Mouse (Mus musculus) lung, postnatal 25 days (tissue): ENCODE results near the gene Vps9d1.
"Not testable (repeated sequence)": the region's sequence is repeated elsewhere in the genome, so short reads cannot be mapped to it uniquely, and the experiment has no call there.

Experiments used
- DNase-seq: peaks from one replicate; pipeline ENCODE4 v3.0.0; 2022; ENCODE audit warnings: low spot score

Vps9d1 gene

DNA sequence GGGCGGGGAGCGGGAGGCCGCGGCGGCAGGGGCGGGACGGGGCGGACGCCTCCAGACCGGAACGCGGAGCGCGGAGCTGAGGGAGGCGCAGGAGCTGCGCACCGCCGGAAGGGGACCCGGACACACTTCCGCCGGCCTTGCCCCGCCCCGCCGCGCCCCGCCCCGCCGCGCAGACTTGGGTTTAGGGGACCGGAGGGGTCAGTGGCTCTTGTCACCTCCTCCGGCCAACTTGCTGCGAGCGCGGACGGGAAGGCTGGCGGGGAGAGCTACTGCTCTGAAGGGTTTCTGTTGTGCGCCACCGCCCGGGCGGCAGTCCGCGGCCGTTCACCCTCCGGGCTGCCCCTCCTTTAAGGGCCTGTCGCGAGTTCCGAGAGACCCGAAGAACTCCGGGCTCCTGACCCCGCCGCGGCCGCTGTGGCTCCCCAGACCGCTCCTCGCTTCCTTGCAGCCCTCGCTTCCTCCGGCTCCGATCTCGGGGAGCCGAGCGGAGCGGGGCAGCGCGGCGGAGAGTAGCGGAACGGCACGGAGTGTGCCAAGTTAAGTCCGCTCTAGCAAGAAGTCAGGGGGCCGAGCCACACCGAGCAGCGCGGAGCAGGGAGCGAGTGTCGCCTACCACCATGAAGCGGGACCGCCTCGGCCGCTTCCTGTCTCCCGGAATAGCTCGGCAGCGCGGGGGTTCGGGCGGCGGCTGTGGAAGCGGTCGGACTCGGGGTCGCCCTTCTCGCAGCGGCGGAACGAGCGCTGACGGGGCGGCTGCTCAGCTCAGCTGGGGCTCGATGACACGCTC lies at the start of gene Vps9d1, which contains the start of gene Zfp276:
Vps9d1 (minus strand) TSS at position 250 of the 787 bp plus-strand sequence.
Zfp276 (plus strand) TSS at position 97 of the 787 bp plus-strand sequence.
- peak; percentile 81 for DNase-seq

DNA sequence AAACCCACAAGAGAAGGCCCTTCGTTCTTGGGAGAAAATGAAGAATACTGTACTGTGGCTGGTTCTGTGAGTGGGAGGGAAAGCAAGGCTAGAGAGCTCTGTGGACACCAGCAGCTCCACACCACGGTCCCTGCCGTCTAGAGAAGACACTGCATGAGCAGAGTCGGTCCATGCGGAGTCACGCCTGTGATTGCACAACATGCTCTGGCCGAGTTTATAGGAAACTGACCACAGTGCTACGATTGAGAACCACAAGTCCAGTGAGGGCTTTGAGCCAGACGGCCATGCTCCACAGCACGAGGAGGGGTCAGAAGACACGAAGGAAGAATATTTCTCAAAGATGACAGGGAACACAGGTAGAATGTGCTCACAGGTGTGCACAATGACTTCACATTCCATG lies 44.2 kb upstream of the Vps9d1 start:
- DNase-seq = no peak

DNA sequence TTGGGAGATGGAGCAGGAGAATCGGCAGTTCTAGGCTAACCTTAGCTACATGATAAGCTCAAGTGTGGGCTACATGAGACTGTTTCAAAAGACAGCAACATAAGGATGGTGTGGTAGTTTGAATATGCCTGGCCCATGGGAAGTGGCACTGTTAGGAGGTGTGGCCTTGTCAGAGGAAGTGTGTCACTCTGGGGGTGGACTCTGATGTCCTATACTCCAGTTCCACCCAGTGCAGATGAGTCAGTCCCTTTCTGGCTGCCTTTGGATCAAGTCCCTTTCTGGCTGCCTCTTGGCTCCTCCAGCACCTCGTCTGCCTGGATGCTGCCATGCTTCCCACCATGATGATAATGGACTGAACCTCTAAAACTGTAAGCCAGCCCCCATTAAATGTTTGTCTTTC lies 38.6 kb upstream of the Vps9d1 start:
- no peak for DNase-seq

DNA sequence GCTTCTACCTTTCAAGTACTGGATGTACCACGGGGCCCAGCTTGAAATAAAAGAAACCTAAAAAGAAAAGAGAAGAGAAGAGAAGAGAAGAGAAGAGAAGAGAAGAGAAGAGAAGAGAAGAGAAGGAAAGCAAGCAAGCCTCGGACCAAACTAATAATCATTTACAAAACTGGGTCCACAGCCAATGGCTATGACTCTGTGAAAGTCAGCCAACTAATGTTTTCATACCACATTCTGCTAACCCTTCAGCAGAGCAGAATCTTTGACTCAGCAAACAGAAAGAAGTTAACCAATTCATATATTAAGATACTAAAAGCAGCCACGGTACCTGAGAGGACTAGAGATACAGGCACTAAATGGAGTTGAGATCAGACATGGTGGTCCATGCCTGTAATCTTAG lies 38.1 kb upstream of the Vps9d1 start:
- DNase-seq = no peak

DNA sequence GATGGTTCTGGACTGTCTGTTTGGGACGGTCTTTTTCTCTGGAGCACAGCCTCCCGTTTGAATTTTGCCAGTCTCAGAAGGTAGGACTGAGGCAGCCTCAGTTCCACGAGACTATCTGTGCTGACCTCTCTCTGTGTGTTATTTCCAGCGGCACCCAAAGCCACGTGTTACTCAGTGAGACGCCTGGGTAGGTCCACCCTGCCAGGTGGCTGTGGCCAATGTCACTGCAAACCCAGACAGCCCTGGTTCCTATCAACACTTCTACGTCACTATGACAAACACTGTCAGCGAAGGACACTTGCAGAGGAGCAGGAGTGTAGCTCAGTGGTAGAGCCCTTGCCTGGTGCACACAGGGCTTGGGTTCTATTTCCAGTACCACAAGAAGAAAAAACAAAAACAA lies 37.6 kb upstream of the Vps9d1 start:
- no peak for DNase-seq

DNA sequence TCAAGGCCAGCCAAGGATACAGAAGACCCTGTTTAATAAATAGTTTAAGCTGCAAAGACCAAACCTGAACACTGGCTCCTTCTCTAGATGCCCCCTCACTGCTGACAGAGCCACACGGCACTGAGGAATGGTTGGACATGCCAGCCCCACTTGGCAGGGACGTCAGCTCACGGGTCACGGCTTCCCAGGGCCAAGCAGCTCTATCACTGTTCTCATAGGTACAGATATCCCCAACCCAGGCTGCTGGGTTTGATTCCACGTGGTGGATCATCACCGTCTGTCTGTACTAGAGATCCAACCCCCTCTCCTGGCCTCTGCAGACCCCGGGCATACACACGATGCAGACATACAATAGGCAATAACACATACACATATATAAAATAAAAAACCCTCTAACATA lies 36.5 kb upstream of the Vps9d1 start:
- DNase-seq = no peak

DNA sequence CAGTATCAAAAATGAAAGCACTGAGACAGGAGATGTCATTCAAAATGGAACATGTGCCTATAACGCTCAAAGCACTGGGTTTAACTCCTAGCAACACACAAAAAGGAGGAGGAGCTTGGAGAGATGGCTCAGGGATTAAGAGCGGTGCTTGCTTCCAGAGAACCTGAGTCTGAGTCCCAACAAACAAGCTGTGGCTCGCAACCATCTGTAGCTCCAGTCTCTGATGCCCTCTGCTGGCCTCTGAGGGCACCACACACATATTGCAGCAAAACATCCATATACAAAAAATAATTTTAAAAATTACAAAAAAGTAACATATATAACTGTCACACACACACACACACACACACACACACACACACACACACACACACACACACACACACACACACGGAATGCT lies 36.0 kb upstream of the Vps9d1 start:
- no peak for DNase-seq

DNA sequence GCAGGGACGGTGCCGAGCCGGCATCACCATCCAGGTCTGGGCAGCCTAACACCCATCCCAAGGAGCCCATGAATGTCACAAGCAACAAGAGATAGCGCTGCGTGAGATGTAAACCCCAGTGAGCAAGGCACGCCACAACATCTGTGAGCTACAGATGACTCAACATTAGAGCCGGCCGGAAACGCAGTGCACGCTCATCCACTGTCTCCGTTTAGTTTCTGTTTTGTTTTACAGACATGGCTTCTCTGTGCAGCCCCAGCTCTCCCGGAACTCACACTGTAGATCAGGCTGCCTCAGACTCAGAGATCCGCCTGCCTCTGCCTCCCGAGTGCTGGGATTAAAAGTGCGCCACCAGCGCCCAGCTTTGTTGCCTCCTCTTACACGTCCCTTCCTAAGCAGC lies 33.2 kb upstream of the Vps9d1 start:
- DNase-seq = no peak

DNA sequence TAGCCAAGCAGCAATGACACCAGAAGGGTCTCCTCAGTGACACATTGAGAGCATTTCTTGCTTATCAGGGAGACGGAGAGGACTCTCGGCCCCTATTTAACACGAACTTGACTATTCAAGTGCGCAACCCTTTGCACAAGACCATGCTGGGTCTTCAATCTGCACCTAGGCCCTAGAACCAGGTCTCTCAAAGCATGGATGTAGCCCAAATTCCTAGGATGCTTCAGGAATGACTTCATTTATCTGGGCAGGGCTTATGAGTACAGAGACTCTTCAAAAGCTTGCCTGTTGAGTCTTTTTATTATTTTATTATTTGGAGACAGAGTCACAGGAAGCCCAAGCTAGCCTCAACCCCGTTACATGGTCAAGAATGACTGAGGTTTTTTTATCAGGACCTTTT lies 30.3 kb upstream of the Vps9d1 start:
- peak; percentile 16 for DNase-seq

DNA sequence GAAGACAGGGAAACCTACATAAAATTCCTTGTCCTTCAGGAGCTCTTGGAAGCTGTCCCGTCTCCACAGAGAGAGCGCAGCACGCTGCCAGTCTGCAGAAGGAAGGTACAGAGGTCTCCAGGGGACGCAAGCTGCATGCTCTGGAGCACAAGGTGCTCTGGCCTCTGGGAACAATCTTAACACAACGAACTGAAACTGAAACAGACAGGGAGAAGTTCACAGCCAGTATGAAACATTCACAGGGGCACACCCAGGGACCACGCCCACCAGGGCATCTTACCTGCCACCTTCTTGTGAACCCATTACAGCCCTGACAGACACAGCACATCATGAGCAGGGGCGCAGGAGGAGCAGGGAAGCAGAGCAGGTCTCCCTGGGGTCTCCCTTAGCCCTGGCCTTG lies 29.8 kb upstream of the Vps9d1 start:
- peak; percentile 18 for DNase-seq

DNA sequence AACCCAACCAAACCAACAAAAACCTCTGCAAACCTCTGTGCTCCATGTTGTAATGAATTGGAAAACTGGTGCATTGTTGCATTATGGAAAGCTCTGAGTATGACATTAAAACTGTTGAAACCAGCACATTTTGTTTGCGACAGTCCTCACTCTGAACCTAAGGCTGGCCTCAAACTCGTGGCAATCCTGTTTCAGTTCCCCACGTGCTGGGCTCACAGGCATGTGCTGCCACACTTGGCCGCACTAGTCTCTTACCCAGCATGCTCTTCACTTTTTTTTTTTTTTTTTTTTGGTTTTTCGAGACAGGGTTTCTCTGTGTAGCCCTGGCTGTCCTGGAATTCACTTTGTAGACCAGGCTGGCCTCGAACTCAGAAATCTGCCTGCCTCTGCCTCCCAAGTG lies 28.8 kb upstream of the Vps9d1 start:
- DNase-seq = not testable (repeated sequence)

DNA sequence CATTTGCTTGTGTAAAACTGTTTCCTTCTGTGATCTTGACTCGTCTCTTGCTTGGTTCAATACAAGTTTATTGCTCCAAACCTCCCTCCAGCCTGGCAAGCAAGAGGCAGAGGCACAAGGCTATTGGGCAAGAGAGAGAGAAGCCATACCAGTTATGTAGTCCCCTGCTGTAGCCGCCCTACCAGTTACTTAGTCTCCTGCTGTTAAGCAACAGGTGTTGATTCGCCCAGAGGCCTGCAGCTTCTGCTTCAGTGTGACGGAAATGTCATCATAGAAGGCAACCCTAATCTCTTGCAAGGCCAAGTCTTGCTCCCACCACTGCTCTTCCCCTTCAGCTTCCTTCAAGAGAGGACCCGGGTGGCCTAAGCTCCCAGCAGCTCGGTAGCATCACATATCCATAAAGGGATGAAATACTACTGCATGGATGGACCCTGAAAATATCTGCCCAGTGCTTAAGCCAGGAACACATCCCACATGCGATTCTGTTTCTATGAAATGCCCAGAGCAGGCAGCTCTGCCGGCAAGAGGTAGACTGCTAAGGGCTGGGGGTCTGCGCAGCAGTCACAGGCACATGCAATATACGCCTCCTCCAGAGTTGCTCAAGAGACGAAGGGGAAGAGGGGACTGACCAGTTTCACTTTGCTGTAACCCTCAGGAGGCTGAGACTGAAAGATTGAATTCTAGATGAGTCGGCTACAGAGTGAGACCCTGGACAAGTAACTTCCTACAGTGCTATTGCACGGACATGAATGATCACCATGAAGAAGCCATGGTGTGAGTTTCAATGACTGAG lies 26.4 kb upstream of the Vps9d1 start:
- DNase-seq = peak; percentile 23

DNA sequence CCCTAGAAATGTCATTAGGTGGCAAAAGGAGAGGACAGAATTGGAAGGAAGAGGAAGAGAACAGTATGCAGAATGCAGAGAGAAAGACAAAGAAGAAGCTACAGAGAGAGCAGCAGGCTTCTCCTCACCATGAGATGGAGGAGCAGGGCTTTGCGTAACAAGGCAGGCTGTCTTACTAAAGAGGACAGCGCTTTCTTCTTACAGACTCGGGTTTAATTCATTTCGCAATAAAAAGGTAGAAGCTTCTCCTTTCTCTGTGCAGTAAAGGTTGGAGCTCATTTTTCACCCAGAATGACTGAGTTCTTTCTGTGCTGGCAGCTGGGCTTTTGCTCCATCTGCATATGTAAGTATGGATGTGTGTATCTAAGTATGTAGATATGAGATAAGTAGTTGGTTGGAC lies 25.7 kb upstream of the Vps9d1 start:
- DNase-seq = no peak

DNA sequence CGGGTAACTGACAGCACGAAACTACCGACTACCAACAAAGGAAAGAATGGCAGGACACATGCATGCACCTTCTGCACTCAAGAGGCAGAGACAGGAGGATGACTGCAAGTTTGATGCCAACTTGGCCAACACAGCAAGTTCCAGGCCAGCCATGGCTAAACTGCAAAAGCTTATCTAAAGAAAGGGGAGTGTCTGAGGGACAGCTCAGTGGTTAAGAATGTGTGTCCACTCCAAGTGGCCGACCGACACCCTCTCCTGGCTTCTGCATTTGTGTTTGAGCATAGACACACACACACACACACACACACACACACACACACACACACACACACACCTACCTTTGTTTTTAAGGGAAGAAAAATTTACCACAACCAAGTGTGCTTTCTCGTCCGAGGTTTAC lies 24.3 kb upstream of the Vps9d1 start:
- DNase-seq = no peak

DNA sequence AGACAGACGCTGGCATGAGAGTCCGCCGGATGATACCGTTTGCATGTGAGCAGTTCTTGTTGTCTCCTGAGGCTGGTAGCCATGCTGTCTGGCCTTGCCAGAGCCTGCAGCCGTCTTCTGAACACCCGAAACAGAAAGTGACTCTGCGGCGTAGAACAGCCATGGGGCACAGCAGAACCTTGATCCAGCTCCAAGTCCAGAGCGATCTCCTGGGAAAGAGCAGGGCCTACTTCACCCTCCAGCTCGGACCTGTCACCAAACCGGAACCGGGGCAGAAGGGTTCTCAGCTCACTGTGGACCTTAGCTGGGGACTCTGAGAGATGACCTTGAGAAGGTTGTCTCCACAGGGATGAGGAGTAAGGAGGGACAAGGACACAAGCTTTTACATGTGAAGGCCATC lies 20.9 kb upstream of the Vps9d1 start:
- DNase-seq = no peak

DNA sequence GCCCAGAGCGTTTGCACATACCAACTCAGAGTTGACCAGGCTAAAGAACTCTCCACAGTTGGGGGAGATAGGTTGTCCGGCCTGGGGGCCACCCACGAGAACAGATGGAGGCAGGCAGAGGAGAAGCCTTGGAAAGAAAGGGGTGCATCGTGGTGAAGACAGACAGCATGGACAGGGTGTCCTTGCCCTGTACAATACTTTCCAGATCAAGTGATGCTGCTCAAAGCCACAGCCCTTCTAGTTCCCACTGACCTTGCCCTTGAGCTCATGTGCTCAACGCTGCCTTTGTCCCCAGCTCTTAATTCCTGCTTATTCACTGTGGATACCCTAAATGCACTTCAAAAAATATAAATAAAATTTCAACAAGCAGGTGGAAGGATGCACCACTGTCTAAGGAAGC lies 20.3 kb upstream of the Vps9d1 start:
- DNase-seq = no peak

DNA sequence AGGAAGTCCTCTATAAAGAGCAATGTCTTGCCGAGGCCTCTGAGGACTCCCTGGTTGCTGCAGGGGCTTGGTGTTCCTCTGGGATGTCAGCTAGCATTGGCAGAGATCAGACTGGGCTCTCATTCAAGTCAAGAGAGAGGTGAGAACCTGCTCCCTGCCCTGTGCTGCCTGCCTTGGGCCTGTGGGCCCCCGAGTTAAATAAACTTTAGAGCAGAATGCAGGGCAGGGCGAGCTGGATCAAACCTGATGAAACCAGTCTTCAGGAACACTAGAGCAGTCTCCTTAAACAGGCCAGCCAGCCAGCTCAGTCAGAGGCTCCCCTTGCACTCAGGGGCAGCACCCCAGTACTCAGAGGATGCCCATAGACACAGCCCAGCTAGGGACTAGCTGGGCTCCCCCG lies 17.8 kb upstream of the Vps9d1 start:
- DNase-seq = no peak

DNA sequence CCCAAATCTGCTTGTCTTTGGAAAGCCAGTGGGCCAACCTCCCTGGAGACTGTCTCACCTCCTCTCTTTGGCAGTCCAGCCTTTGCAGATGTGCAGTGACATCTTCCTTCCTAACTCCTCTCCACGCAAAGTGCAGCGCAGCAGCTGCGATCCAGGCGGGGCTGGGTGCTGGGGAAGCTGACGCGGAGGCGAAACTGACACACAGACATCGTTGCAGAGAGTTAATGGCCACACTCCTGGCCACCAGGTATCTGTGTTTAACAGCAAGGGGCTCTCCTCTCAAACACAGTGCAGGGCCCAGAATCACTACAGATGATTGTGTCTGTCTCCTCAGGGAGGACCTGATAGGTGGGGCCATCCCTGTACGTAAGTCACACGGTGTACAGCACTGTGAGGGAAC lies 17.0 kb upstream of the Vps9d1 start:
- no peak for DNase-seq

DNA sequence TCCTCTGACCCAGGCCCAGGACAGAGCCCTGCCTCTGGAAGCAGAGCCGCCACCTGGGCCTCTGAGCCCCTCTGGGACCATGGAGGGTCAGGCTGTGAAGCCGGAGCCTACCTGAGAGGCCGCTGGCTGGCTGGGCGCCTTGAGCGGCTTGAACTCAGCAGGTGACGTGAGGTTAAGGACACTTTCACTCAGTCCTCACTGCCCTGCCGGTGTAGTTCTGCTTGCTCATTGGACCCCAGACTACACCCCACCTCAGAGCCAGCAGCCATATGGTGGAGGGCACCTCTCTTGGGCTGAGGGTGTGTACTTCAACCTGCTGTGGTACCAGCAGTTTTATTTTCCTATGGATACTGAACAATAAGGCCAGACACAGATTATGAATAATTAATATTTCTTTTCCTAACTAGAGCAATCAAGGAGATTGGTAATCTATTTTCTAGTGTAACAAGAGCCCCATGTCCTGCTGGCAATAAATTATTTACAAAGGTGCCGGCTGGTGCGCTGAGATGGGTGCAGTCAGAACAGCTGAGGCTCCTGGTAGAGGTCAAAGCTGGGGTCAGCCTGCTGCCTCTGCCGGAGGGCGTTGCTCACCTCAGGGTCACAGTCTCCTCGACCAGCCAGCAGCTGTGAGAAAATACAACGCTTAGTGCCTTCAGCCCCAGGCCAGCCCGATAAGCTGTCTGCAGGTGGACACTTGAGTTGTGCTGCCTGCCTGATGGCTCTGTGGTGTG lies 13.9 kb upstream of the Vps9d1 start:
- no peak for DNase-seq

DNA sequence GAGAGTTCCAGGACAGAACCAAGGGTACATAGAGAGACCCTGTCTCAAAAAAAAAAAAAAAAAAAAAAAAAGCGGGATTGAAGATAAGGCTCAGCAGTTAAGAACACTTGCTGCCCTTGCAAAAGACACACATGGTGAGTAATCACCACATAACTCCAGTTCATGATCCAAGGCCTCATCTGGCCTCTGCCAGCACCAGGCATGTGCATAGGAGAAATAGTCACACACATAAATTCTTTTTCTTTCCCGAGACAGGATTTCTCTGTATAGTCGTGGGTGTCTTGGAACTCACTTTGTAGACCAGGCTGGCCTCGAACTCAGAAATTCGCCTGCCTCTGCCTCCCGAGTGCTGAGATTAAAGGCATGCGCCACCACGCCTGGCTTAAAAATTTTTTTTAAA lies 3.4 kb upstream of the Vps9d1 start:
- DNase-seq = not testable (repeated sequence)

DNA sequence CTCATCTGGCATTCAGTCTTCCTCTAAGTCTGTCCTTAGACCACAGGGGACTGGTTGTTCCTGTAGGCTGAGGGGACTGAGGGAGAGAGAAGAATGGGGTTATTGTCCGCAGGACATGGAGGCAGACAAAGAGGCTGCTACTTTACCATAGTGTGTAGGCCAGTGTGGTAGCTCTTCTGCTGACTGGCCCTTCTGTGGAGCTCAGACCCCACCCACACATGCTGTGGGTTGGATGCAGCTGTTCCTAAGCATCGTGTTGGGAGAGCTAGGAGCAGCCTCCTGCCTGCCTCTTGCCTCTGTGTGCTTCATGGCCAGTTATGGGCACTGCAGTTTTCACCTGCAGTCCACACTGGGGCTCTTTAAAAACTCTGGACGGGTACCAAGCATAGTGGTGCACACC lies 3.0 kb upstream of the Vps9d1 start:
- no peak for DNase-seq

DNA sequence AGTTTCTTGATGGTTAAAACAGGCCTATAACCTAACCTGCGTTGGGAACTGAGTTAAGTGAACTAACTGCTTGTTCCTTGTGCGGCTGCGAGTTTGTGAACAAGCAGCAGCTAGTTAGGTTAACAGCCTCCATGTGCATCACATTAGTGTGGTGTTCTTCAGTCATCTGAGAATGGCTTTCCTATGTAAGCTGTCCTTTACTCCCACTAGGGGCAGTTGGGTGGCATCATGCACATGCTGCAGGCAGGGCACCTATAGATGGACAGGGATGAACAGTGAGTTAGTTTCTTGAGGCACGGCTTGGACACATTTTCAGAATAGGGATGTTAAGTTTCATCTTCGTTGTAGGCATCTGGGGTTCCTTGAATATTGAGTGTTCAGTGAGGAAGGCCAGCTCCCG lies 1.0 kb upstream of the Vps9d1 start:
- DNase-seq = no peak
